Mouse (Mus musculus): ENCODE measurements around the gene Hspbp1. TPM values are rescaled to one million over a fixed set of nuclear protein-coding genes. Genes with fewer than 3 reads are reported as not detected.

The Hspbp1 gene
- total RNA-seq, 2 experiments from 2014 or later, result 21.8 to 23.1 TPM

DNA sequence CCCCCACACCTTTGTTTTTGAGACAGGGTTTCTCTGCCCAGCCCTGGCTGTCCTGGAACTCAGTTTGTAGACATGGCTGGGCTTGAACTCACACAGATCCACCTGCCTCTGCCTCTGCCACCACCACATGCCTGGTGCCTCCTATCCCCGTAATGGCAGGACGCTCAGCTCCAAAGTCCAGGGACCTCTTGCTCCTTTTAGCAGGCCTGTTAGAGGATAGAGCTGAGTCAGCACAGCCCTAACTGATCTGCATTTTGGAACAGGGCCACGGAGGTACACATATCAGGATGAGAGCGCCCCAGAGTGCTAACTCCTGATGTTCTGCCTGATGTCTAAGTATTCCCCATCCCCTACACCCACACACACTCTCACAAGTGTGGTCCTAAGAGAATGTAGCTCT is 53.8 kb downstream of the Hspbp1 start, which contains the start of gene Tmem86b:
Tmem86b (minus strand) TSS at position 392 of the 400 bp plus-strand sequence.
- DNase-seq, result no peak

DNA sequence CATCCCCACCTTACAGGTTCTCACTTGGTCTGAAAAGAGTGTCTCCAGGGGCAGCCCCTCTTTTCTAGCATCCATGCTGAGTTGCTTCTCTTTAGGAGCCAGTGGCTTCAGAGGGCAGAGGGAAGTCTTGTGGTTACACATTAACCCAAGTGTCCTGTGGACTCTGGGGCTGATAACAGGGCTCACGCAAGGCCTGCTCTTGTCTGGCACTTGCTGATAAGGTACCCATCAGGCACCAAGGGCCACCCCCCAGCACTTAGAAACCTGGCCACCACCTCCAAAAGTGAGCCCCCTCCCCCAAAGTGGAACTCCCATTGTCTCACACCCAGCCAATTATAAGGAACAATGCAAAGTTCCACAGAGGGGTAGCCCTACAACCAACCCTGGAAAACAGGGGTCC is 54.7 kb downstream of the Hspbp1 start:
- DNase-seq, result no peak

DNA sequence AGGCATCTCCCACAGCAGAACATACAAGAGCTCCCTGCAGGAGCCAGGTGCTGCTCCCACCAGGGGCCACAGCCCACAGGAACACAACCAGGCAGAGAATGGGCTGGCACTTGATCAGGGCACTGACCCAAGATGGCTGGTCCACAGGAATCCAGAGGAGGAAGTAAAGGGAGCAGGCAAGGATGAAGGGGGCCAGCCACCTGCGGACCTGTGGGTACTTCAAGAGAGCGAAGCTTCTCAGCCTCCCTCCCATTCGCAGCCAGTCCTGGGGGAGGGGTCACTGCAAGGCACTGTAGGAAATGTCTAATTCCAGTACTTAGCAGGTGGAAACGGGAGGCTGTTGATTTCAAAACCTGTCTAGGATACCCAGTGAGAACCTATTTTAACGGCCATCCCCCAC is 55.3 kb downstream of the Hspbp1 start:
- DNase-seq, result no peak

DNA sequence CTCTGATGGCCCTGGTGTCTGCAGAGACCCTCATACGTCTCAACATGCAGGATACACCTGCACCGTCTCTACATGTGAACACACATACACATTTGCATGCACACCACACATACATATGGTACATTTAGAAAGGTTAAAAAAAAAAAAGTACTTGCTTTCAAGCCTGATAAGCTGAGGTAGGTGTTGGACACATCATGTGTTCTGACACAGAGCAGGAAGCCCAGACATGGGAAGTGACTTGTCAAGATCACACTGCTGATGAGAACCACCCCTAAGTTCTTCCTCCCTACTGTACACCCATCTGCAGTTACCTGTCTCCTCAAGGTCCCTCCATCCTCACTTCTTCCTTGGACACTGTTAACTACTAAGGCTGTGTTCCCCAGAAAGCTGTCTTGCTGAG is 58.9 kb downstream of the Hspbp1 start:
- DNase-seq, result no peak

DNA sequence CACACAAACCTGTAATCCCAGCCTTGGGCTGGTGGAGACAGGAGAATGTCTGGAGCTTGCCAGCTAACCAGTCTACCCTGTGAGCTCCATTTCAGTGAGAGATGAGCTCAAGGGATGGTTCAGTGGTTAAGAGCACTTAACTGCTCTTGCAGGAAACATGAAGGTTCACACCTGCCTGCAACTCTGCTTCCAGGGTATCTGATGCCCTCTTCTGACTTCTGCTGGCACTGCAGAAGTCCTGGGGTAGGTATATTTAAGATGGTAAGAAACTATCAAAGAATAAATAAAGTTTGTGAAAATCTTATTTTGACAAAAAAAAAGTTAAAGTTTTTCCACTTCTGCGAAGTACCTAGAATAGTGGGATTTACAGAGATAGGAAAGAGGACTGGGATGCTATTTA is 60.5 kb downstream of the Hspbp1 start:
- DNase-seq, result no peak

DNA sequence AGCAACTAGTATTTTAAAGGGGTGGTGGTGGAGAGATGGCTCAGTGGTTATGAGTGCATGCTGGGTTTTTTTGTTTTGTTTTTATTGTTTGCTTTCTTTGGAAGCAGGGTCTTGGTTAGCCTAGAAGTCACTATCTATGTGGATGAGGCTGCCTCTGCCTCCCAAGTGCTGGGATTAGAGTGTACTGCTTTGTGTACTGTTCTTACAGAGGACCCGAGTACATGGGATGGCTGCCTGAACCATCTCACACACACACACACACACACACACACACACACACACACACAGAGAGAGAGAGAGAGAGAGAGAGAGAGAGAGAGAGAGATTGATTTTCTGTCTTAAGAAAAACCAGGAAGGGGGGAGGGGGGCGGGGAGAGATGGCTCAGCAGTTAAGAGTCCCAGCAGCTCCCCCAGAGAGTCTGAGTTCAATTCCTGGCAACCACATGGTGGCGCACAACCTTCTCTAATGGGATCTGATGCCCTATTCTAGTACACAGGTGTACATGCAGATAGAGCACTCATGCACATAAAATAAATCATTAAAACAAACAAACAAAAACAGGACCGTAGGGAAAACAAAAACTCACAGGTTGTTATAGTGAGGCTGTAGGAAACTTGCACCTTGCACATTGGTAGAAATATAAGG is 61.2 kb downstream of the Hspbp1 start:
- no peak for DNase-seq

DNA sequence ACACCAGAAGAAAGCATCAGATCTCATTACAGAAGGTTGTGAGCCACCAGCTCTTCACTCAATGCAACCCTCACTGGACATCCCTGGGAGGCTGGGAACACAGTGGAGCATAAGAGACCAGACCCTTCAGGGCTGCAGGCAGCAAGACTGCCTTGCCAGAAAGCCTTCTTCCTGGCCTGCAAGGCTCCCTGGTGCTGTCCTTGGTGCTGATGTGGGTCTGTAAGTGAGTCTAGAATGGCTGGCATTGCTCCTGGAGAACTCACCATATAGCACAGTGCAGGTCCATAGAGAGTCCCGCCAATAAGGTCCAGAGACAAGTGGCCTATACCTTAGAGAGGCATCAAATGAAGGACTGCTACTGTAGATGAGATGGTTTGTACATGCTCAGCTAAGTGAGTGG is 64.9 kb downstream of the Hspbp1 start:
- DNase-seq, result no peak

DNA sequence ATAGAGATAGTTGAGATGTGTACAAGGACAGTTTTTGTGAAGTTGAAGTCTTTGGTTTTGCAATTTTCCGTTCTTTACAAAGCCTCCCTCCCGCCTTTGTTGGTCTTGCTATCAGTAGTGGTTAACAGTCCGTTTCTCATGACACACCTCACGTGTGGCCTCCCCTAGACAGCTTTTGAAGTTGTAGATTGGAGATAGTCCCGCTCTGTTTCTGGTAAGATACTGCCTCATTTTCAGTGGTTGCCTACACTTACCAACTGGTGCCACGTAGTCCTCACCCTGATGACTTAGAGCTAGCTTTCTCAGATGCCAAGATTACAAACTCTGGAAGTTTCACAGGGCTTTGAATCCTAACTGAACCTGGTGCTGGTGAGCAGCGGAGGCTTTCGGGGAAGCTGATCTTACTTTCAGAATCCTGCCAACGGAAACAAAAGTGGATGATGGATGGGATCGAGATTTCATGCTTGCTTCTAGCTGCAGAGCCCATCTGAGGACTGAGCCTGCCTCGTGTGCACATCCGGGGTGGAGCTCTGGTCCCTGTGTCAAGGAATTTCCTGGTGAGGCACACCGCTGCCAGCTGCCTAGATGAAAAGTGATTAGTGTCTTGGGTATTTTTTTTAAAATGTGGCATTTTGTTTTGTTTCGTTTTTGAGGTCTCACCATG is 71.0 kb downstream of the Hspbp1 start:
- DNase-seq, result no peak

DNA sequence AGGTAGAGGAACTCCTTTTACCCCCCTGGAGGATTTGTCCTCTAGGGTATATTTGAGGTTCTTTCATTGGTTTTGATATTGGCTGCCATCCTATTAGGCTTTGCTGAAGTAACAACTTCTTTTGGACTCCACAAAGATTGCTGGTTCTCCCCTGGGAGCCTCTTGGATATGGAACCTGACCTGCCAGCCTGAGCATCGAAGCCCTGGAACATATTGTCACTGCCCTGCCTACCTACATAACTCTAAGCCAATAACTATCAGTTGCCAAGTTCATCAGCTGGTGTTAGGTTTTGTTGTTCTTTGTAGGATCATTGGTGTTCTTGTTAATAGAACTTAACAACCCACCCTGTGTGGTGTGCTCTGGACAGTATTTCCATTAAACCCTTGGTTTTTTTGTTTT is 71.9 kb downstream of the Hspbp1 start:
- DNase-seq, result no peak

DNA sequence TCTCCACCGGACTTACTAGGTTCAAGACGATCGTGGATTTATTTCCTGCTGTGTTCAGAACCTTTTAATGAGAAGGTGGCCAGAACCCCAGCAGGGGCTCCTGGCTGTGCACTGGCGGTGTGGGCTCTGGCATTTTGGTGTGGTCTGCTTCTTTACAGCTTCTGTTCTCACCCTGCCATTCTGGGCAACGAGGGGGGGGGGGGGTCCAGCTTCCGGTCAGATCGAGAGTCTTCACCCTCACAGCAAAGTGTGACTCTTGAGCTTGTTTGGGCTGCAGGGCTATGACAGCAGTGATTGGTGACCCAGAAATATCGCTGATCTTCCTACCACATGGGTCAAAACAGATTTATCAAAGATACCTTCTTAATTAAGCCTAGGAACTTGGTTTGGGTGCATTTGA is 72.5 kb downstream of the Hspbp1 start:
- DNase-seq, result no peak

DNA sequence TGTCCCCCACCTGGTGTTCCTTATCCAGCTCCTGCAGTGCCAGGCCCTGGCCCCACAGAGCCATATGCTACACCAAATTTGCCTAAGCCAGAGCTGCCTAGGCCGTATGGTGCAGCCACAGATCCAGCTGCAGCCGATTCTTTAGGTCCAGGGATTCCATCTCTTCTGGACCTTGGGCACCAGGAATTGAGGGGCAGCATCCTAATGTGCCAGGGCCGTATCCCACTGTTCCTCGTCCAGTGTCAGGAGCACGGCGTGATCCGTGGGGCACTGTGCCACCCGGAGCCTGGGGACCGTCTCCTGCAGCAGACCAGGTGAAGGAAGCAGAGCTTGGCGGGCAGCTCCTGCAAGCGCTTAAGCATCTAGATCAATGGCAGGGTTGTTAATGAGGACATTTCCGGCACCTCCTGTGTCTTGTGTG is 72.9 kb downstream of the Hspbp1 start:
- no peak for DNase-seq

DNA sequence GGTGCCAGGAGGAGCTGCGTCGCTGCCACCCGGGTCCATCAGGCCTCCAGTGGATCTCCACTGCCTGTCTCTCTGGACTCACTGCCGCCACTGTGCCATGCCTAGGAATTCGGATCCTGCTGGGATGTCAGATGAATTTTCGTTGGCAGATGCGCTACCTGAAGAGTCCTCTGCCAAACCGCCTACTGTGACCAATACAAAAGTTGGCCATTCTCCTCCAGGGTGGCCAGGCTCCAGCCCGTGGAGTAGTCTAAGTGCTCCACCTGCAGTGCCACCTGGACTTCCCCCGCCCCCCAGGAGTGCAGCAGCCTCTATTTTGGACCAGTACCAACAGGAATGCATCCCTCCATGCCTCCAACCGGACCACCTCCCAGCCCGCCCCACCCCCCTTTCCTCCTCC is 73.4 kb downstream of the Hspbp1 start:
- no peak for DNase-seq

Other genes starting within 250 kb of the Hspbp1 start
- 10 to 100 TPM; 14.9 to 16.5 TPM for gene Rdh13, start 239.4 kb downstream of the Hspbp1 start, total RNA-seq (2021)
- gene Eps8l1, start 224.4 kb downstream of the Hspbp1 start, total RNA-seq (2021), result 1 to 10 TPM; 1.5 to 2.2 TPM
- gene Ppp1r12c, start 183.4 kb downstream of the Hspbp1 start, total RNA-seq (2021), result 10 to 100 TPM; 20.6 to 22.3 TPM
- 100 to 1,000 TPM; 151 to 768 TPM for gene Tnnt1, start 168.7 kb downstream of the Hspbp1 start, total RNA-seq (2021)
- gene Tnni3, start 160.8 kb downstream of the Hspbp1 start, total RNA-seq (2021), result under 1 TPM in 1 of 2 experiments, not detected in 1; 0.29 TPM
- not detected for gene Dnaaf3, start 152.6 kb downstream of the Hspbp1 start, total RNA-seq (2021)
- under 1 TPM in 1 of 2 experiments, not detected in 1; 0.16 TPM for gene Syt5, start 137.5 kb downstream of the Hspbp1 start, total RNA-seq (2021)
- not detected for gene Ptprh, start 81.0 kb downstream of the Hspbp1 start, total RNA-seq (2021)
- gene Tmem86b, start 53.6 kb downstream of the Hspbp1 start, total RNA-seq (2021), result 1 to 10 TPM; 2.4 to 3.0 TPM
- gene Ppp6r1, start 26.0 kb downstream of the Hspbp1 start, total RNA-seq (2021), result 10 to 100 TPM; 41.8 to 46.2 TPM
- gene Brsk1, start 5.5 kb upstream of the Hspbp1 start, total RNA-seq (2021), result 1 to 10 TPM; 1.4 to 1.7 TPM
- gene Tmem150b, start 40.2 kb upstream of the Hspbp1 start, total RNA-seq (2021), result under 1 TPM in 1 of 2 experiments, not detected in 1; 0.23 TPM
- 10 to 100 TPM; 10.7 to 12.3 TPM for gene Kmt5c, start 55.0 kb upstream of the Hspbp1 start, total RNA-seq (2021)
- gene Cox6b2, start 68.0 kb upstream of the Hspbp1 start, total RNA-seq (2021), result 1 to 10 TPM; 1.4 to 2.2 TPM
- not detected for gene Fam71e2, start 86.2 kb upstream of the Hspbp1 start, total RNA-seq (2021)
- not detected for gene Il11, start 97.8 kb upstream of the Hspbp1 start, total RNA-seq (2021)
- gene Tmem190, start 97.9 kb upstream of the Hspbp1 start, total RNA-seq (2021), result not detected
- gene Tmem238, start 104.6 kb upstream of the Hspbp1 start, total RNA-seq (2021), result 1 to 10 TPM; 6.3 to 6.4 TPM
- 100 to 1,000 TPM; 442 to 471 TPM for gene Rpl28, start 107.8 kb upstream of the Hspbp1 start, total RNA-seq (2021)
- gene Ube2s, start 127.5 kb upstream of the Hspbp1 start, total RNA-seq (2021), result 10 to 100 TPM; 65.5 to 67.9 TPM
- gene Shisa7, start 159.6 kb upstream of the Hspbp1 start, total RNA-seq (2021), result not detected
- 1 to 10 TPM; 4.3 to 4.5 TPM for gene Isoc2b, start 185.2 kb upstream of the Hspbp1 start, total RNA-seq (2021)
- gene Isoc2a, start 192.1 kb upstream of the Hspbp1 start, total RNA-seq (2021), result 10 to 100 TPM; 21.4 to 24.3 TPM
- gene Gm36210, start 221.4 kb upstream of the Hspbp1 start, total RNA-seq (2021), result under 1 TPM; 0.21 to 0.36 TPM
- 1 to 10 TPM; 6.8 to 8.3 TPM for gene Zfp628, start 230.1 kb upstream of the Hspbp1 start, total RNA-seq (2021)
- gene Nat14, start 237.0 kb upstream of the Hspbp1 start, total RNA-seq (2021), result 1 to 10 TPM; 3.7 to 5.2 TPM
- gene Ssc5d, start 240.7 kb upstream of the Hspbp1 start, total RNA-seq (2021), result 10 to 100 TPM; 10.1 to 11.6 TPM

Data from gastrocnemius, postnatal 25 days (tissue).